ENCODE assay signal across 7 mouse cellular contexts in genomic region chr12:51690893-51691844, GRCm38 (mm10). TPM values are rescaled to one million over a fixed set of nuclear protein-coding genes. Genes with fewer than 3 reads are reported as not detected.
DNase-seq lines count a peak whose midpoint lies in the region; ATAC-seq lines count a peak whose summit lies in the region.

Gene Ap4s1 (plus strand): TSS chr12:51691033.

- peak within 1 kb of the TSS; percentile 99 for H3K9ac ChIP-seq in intestine, embryonic 16.5 days (ENCODE audit: low read depth, low read length)
- H3K9ac ChIP-seq in midbrain, embryonic 12.5 days (replicated peaks): peak within 1 kb of the TSS; percentile 99

- H3K27ac ChIP-seq in intestine, embryonic 16.5 days (ENCODE audit: low read length): peak within 1 kb of the TSS; percentile 100
- peak within 1 kb of the TSS; percentile 100 for H3K27ac ChIP-seq in limb, embryonic 10.5 days
- H3K27ac ChIP-seq in midbrain, embryonic 12.5 days (replicated peaks): peak within 1 kb of the TSS; percentile 100

- H3K27me3 ChIP-seq in intestine, embryonic 16.5 days (replicated peaks; ENCODE audit: control insufficient read depth, insufficient read depth, low read length): no peaks in the 10 kb centered on the region
- H3K27me3 ChIP-seq in limb, embryonic 10.5 days (ENCODE audit: low read depth, poor library complexity, severe bottlenecking): no peaks in the 10 kb centered on the region
- H3K27me3 ChIP-seq in midbrain, embryonic 12.5 days: no peaks in the 10 kb centered on the region

- H3K4me2 ChIP-seq in intestine, embryonic 16.5 days (ENCODE audit: low read depth, low read length): peak within 1 kb of the TSS; percentile 72
- peak within 1 kb of the TSS; percentile 64 for H3K4me2 ChIP-seq in midbrain, embryonic 12.5 days (replicated peaks)

- no peaks in the 10 kb centered on the region for H3K36me3 ChIP-seq in intestine, embryonic 16.5 days (ENCODE audit: control insufficient read depth, insufficient read depth, low read length)
- no peaks in the 10 kb centered on the region for H3K36me3 ChIP-seq in limb, embryonic 10.5 days
- no peaks in the 10 kb centered on the region for H3K36me3 ChIP-seq in midbrain, embryonic 12.5 days

- 1% methylated on average over 99 of the region's 108 CpGs for WGBS in intestine, embryonic 16.5 days
- under 1% methylated on average over 105 of the region's 108 CpGs for WGBS in limb, embryonic 10.5 days
- under 1% methylated on average over 103 of the region's 108 CpGs for WGBS in midbrain, embryonic 12.5 days

- H3K4me3 ChIP-seq in intestine, embryonic 16.5 days (ENCODE audit: low read length): peak within 1 kb of the TSS; percentile 98
- H3K4me3 ChIP-seq in limb, embryonic 10.5 days: peak within 1 kb of the TSS; percentile 97
- peak within 1 kb of the TSS; percentile 94 for H3K4me3 ChIP-seq in midbrain, embryonic 12.5 days

- no peaks in the 10 kb centered on the region for H3K9me3 ChIP-seq in intestine, embryonic 16.5 days (ENCODE audit: control insufficient read depth, low read length)
- H3K9me3 ChIP-seq in limb, embryonic 10.5 days (replicated peaks): no peaks in the 10 kb centered on the region
- H3K9me3 ChIP-seq in midbrain, embryonic 12.5 days: no peaks in the 10 kb centered on the region

- DNase-seq in adrenal gland, adult 8-10 months: peak; percentile 73
- DNase-seq in embryo, embryonic 11.5 days (ENCODE audit: low read depth, low spot score): peak; percentile 54
- DNase-seq in gastrocnemius, postnatal 4 days (ENCODE audit: low spot score in 2 of 2): peak; percentile 57 to 72
- DNase-seq in limb, embryonic 10.5 days (ENCODE audit: low spot score): peak; percentile 85
- DNase-seq in skeletal muscle tissue, adult 2 months (ENCODE audit: low read depth, low spot score): peak; percentile 56

- peaks cover 14% of the 10 kb centered on the region for H3K4me1 ChIP-seq in intestine, embryonic 16.5 days (ENCODE audit: control insufficient read depth, insufficient read depth, low read length)
- H3K4me1 ChIP-seq in limb, embryonic 10.5 days: peaks cover 13% of the 10 kb centered on the region; the same call in 1 of the 2 replicates
- peaks cover 9% of the 10 kb centered on the region for H3K4me1 ChIP-seq in midbrain, embryonic 12.5 days

- peak; percentile 80 for ATAC-seq in intestine, embryonic 16.5 days
- peak; percentile 80 for ATAC-seq in midbrain, embryonic 12.5 days (ENCODE audit: low FRiP score, low read depth)

RNA-seq across cellular contexts. Expression of gene Ap4s1, which starts in this region (rescaled TPM):
- 10 to 100 TPM; 23.6 to 25.1 (median 24.0) TPM for total RNA-seq in adrenal gland, adult 8-10 months (2022)
- 10 to 100 TPM; 29.8 to 36.8 TPM for total RNA-seq in gastrocnemius, postnatal 4 days (2021)
- polyA plus RNA-seq in intestine, embryonic 16.5 days (2015; fragmentation: Nextera tagmentation; extraction: Ambion mirVana): 20.7 and 21.1 TPM in 2 replicates
- polyA plus RNA-seq in limb, embryonic 10.5 days (2016; fragmentation: Nextera tagmentation; extraction: Ambion mirVana): 29.7 and 33.0 TPM in 2 replicates
- 49.3 and 56.4 TPM in 2 replicates for polyA plus RNA-seq in midbrain, embryonic 12.5 days (2016; fragmentation: Nextera tagmentation; extraction: Ambion mirVana)

Comparison
In these comparisons a context has a peak if more than half of its experiments do, and no peak if none do; other contexts are left out.
1. Peak in every context shown above with its lines: DNase-seq, ATAC-seq, H3K4me3 ChIP-seq and H3K27ac ChIP-seq.